In the genomic region with DNA sequence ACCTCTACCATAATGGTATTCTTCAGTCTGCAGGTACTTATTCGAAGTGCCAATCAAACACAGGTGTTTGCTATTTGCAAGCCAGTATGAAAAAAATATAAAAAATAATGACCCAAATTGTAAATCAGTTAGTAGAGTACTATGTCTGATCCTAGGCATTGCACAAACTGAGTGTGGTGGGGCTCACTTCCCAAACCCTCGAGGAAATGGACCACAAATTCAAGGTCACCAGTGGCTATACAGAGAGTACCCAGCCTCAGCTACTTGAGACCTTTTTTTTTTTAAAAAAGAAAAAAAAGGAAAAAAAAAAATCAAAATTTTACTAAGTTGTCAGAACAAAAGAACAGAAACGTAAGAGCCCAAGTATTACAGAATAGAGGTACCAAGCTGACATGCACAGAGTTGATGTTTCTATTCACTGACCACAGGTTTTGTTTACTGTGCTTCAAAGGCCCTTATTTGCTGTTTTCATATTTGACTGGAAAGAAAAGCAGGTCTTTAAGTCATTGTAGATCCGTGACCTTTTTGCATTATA, we compare ENCODE assay signal across 10 mouse cellular contexts. TPM values are rescaled to one million over a fixed set of nuclear protein-coding genes. Genes with fewer than 3 reads are reported as not detected.
A peak's percentile ranks its signal among the peaks of the same experiment; 100 is the strongest.
DNase-seq lines count a peak whose midpoint lies in the region; ATAC-seq and TF ChIP-seq lines count a peak whose summit lies in the region.
"Had no signal": no experiment of that assay in that cellular context is flagged by ENCODE, and none has a peak within 500 bp of the region (broad histone marks: within the 10 kb centered on the region; RNA-seq: fewer than 3 reads in every experiment).

No protein-coding gene starts in this region.

- TF ChIP-seq EP300 in heart, adult 2 months (IDR thresholded peaks at IDR 0.05; ENCODE audit: insufficient read depth, low read depth, low read length) = no peak

- no peak for TF ChIP-seq POLR2A in heart, adult 2 months (IDR thresholded peaks at IDR 0.05; ENCODE audit: insufficient read depth, low read depth, low read length)

- ATAC-seq in neural tube, embryonic 11.5 days (ENCODE audit: insufficient read depth, low FRiP score, low TSS enrichment) = no peak
- no peak for ATAC-seq in neural tube, embryonic 15.5 days (ENCODE audit: low FRiP score)

- H3K27ac ChIP-seq in heart, embryonic 10.5 days = no peak overlapping the region
- no peak overlapping the region for H3K27ac ChIP-seq in heart, adult 2 months
- H3K27ac ChIP-seq in neural tube, embryonic 11.5 days (ENCODE audit: low read depth, low read length) = no peak overlapping the region
- no peak overlapping the region for H3K27ac ChIP-seq in limb, embryonic 10.5 days
- H3K27ac ChIP-seq in neural tube, embryonic 15.5 days (replicated peaks) = no peak overlapping the region
- H3K27ac ChIP-seq: kidney, postnatal 0 days had no signal

- WGBS in heart, embryonic 10.5 days = 80% methylated on average over 4 of the region's 4 CpGs
- WGBS in heart, adult 2 months = 51% methylated on average over 4 of the region's 4 CpGs
- 86% methylated on average over 4 of the region's 4 CpGs for WGBS in neural tube, embryonic 11.5 days
- WGBS in limb, embryonic 10.5 days = 90% methylated on average over 4 of the region's 4 CpGs
- WGBS in neural tube, embryonic 15.5 days = 73% methylated on average over 4 of the region's 4 CpGs

- H3K4me3 ChIP-seq in heart, embryonic 10.5 days = 0 out of 2 replicates have a peak overlapping the region, but pooled peaks have one; percentile 31
- no peak overlapping the region for H3K4me3 ChIP-seq in heart, adult 2 months
- H3K4me3 ChIP-seq in neural tube, embryonic 11.5 days (ENCODE audit: low read depth, low read length) = peak overlapping the region; percentile 20
- H3K4me3 ChIP-seq in limb, embryonic 10.5 days = 0 out of 2 replicates have a peak overlapping the region, but pooled peaks have one; percentile 93
- peak overlapping the region; percentile 93 for H3K4me3 ChIP-seq in neural tube, embryonic 15.5 days (replicated peaks)

- peak overlapping the region; percentile 26 for H3K4me2 ChIP-seq in neural tube, embryonic 11.5 days (ENCODE audit: low read depth)
- H3K4me2 ChIP-seq in neural tube, embryonic 15.5 days = peak overlapping the region; percentile 73

- intact Hi-C loops in heart, adult 2 months (cut with DNase I) = no loop called here
- intact Hi-C loops in left cerebral cortex, postnatal 4 days (cut with DNase I) = no loop called here

- H3K4me1 ChIP-seq in heart, embryonic 10.5 days = peaks cover 19% of the 10 kb centered on the region
- H3K4me1 ChIP-seq in heart, adult 2 months (ENCODE audit: control insufficient read depth, insufficient read depth, low read length) = peaks cover 3% of the 10 kb centered on the region
- H3K4me1 ChIP-seq in neural tube, embryonic 11.5 days (ENCODE audit: control insufficient read depth, insufficient read depth, low read length) = peaks cover 11% of the 10 kb centered on the region
- peaks cover 17% of the 10 kb centered on the region for H3K4me1 ChIP-seq in limb, embryonic 10.5 days
- H3K4me1 ChIP-seq in neural tube, embryonic 15.5 days = peaks cover 43% of the 10 kb centered on the region

- no peaks in the 10 kb centered on the region for H3K9me3 ChIP-seq in heart, embryonic 10.5 days
- no peaks in the 10 kb centered on the region for H3K9me3 ChIP-seq in neural tube, embryonic 11.5 days (ENCODE audit: control insufficient read depth, low read length)
- no peaks in the 10 kb centered on the region for H3K9me3 ChIP-seq in limb, embryonic 10.5 days (replicated peaks)
- no peaks in the 10 kb centered on the region for H3K9me3 ChIP-seq in neural tube, embryonic 15.5 days (replicated peaks)

- H3K27me3 ChIP-seq in heart, embryonic 10.5 days (ENCODE audit: insufficient read depth, poor library complexity, severe bottlenecking) = no peaks in the 10 kb centered on the region
- H3K27me3 ChIP-seq in heart, adult 2 months (ENCODE audit: control insufficient read depth, insufficient read depth, low read length) = no peaks in the 10 kb centered on the region
- no peaks in the 10 kb centered on the region for H3K27me3 ChIP-seq in neural tube, embryonic 11.5 days (ENCODE audit: control insufficient read depth, insufficient read depth, low read length)
- H3K27me3 ChIP-seq in limb, embryonic 10.5 days (ENCODE audit: low read depth, poor library complexity, severe bottlenecking) = no peaks in the 10 kb centered on the region
- H3K27me3 ChIP-seq in neural tube, embryonic 15.5 days (replicated peaks) = no peaks in the 10 kb centered on the region

- H3K36me3 ChIP-seq in heart, embryonic 10.5 days = peaks cover 15% of the 10 kb centered on the region
- peaks cover 14% of the 10 kb centered on the region for H3K36me3 ChIP-seq in heart, adult 2 months (ENCODE audit: control insufficient read depth, insufficient read depth, low read length)
- H3K36me3 ChIP-seq in neural tube, embryonic 11.5 days (ENCODE audit: control insufficient read depth, insufficient read depth, low read length) = no peaks in the 10 kb centered on the region
- H3K36me3 ChIP-seq in limb, embryonic 10.5 days = peaks cover 53% of the 10 kb centered on the region
- H3K36me3 ChIP-seq in neural tube, embryonic 15.5 days = no peaks in the 10 kb centered on the region

- no peak for DNase-seq in heart, embryonic 10.5 days (ENCODE audit: low spot score)
- DNase-seq in heart, adult 2 months = no peak
- no peak for DNase-seq in neural tube, embryonic 11.5 days (ENCODE audit: low spot score)
- no peak for DNase-seq in neural tube, embryonic 10.5 days (ENCODE audit: extremely low spot score, low spot score)
- DNase-seq in limb, embryonic 10.5 days (ENCODE audit: low spot score) = no peak
- no peak for DNase-seq in ovary, adult 18-20 months (ENCODE audit: low spot score)
- DNase-seq in left cerebral cortex, postnatal 4 days = no peak
- DNase-seq: cerebellum, adult 2 months had no signal

- no peak for TF ChIP-seq CTCF in heart, adult 2 months (IDR thresholded peaks at IDR 0.05)

- peaks cover 5% of the 10 kb centered on the region; the same call in 1 of the 2 replicates for H3K79me2 ChIP-seq in heart, adult 2 months (replicated peaks; ENCODE audit: control insufficient read depth, insufficient read depth, low read length)

- no peak overlapping the region for H3K9ac ChIP-seq in heart, adult 2 months (ENCODE audit: low read depth, low read length)
- no peak overlapping the region for H3K9ac ChIP-seq in neural tube, embryonic 11.5 days (ENCODE audit: low read length)
- no peak overlapping the region; the same call in 1 of the 2 replicates for H3K9ac ChIP-seq in neural tube, embryonic 15.5 days (replicated peaks)

RNA-seq across cellular contexts. Expression of gene Khdrbs1, which starts 2.9 kb away (rescaled TPM):
- polyA plus RNA-seq in heart, embryonic 10.5 days (2016; fragmentation: Nextera tagmentation; extraction: Ambion mirVana) = 93.7 and 115 TPM in 2 replicates
- total RNA-seq in heart, adult 2 months (2021) = 10 to 100 TPM; 38.1 to 41.7 TPM
- polyA plus RNA-seq in heart, adult 2 months (2012; rRNA removed) = 11.4 and 11.7 TPM in 2 replicates
- 183 and 195 TPM in 2 replicates for polyA plus RNA-seq in neural tube, embryonic 11.5 days (2014; fragmentation: Nextera tagmentation; extraction: Ambion mirVana)
- 156 and 179 TPM in 2 replicates for polyA plus RNA-seq in limb, embryonic 10.5 days (2016; fragmentation: Nextera tagmentation; extraction: Ambion mirVana)
- 105 and 106 TPM in 2 replicates for polyA plus RNA-seq in neural tube, embryonic 15.5 days (2015; fragmentation: Nextera tagmentation; extraction: Ambion mirVana)
- total RNA-seq in left cerebral cortex, postnatal 4 days (2021) = 100 to 1,000 TPM; 164 to 166 TPM

RNA-seq across cellular contexts. Expression of gene Tmem39b, which starts 42.5 kb away (rescaled TPM):
- 8.2 and 12.2 TPM in 2 replicates for polyA plus RNA-seq in heart, embryonic 10.5 days (2016; fragmentation: Nextera tagmentation; extraction: Ambion mirVana)
- 1 to 10 TPM; 4.8 to 5.0 TPM for total RNA-seq in heart, adult 2 months (2021)
- polyA plus RNA-seq in heart, adult 2 months (2012; rRNA removed) = 13.4 and 14.4 TPM in 2 replicates
- polyA plus RNA-seq in neural tube, embryonic 11.5 days (2014; fragmentation: Nextera tagmentation; extraction: Ambion mirVana) = 32.4 and 34.1 TPM in 2 replicates
- polyA plus RNA-seq in limb, embryonic 10.5 days (2016; fragmentation: Nextera tagmentation; extraction: Ambion mirVana) = 16.0 TPM in 2 replicates
- 13.9 and 15.4 TPM in 2 replicates for polyA plus RNA-seq in neural tube, embryonic 15.5 days (2015; fragmentation: Nextera tagmentation; extraction: Ambion mirVana)
- 10 to 100 TPM; 21.5 to 22.3 TPM for total RNA-seq in left cerebral cortex, postnatal 4 days (2021)
